Mouse (Mus musculus): ENCODE data around the gene Tspan8. TPM values are rescaled to one million over a fixed set of nuclear protein-coding genes. Genes with fewer than 3 reads are reported as not detected.

The Tspan8 gene
- polyA plus RNA-seq, 1 experiment: 61.3 TPM

- Histone ChIP-seq H3K4me1 (ENCODE audit: control insufficient read depth, insufficient read depth, low read length) (peaks cover 2% of the 10 kb centered on the region), H3K4me3 (replicated peaks; ENCODE audit: extremely low read depth, low read depth, low read length) (no peak overlapping the region)
- WGBS: 44% methylated on average over 6 of the region's 6 CpGs
- no peak for DNase-seq
- TF ChIP-seq POLR2A (IDR thresholded peaks at IDR 0.05; ENCODE audit: borderline replicate concordance, extremely low read depth, low read depth, low read length) (no peak), CTCF (IDR thresholded peaks at IDR 0.05; ENCODE audit: insufficient read depth, low read length) (no peak)
These were observed 76.3 kb downstream of the Tspan8 start for GRCm38 (mm10) chr10:115892973-115893372.

GRCm38 (mm10) chr10:115894045-115894444 is 77.4 kb downstream of the Tspan8 start:
- peaks cover 2% of the 10 kb centered on the region for H3K4me1 ChIP-seq (ENCODE audit: control insufficient read depth, insufficient read depth, low read length)
- DNase-seq: no peak
- no peak overlapping the region for H3K4me3 ChIP-seq (replicated peaks; ENCODE audit: extremely low read depth, low read depth, low read length)
- no peak for TF ChIP-seq CTCF (IDR thresholded peaks at IDR 0.05; ENCODE audit: insufficient read depth, low read length)
- no peak for TF ChIP-seq POLR2A (IDR thresholded peaks at IDR 0.05; ENCODE audit: borderline replicate concordance, extremely low read depth, low read depth, low read length)
- 49% methylated on average over 5 of the region's 5 CpGs for WGBS

GRCm38 (mm10) chr10:115896764-115897163 is 80.1 kb downstream of the Tspan8 start:
- TF ChIP-seq CTCF (IDR thresholded peaks at IDR 0.05; ENCODE audit: insufficient read depth, low read length) (no peak), POLR2A (IDR thresholded peaks at IDR 0.05; ENCODE audit: borderline replicate concordance, extremely low read depth, low read depth, low read length) (no peak)
- Histone ChIP-seq H3K4me1 (ENCODE audit: control insufficient read depth, insufficient read depth, low read length) (peaks cover 2% of the 10 kb centered on the region), H3K4me3 (replicated peaks; ENCODE audit: extremely low read depth, low read depth, low read length) (no peak overlapping the region)
- no peak for DNase-seq

GRCm38 (mm10) chr10:115897235-115897634 is 80.6 kb downstream of the Tspan8 start:
- Histone ChIP-seq H3K4me1 (ENCODE audit: control insufficient read depth, insufficient read depth, low read length) (peaks cover 2% of the 10 kb centered on the region), H3K4me3 (replicated peaks; ENCODE audit: extremely low read depth, low read depth, low read length) (no peak overlapping the region)
- 24% methylated on average over 7 of the region's 7 CpGs for WGBS
- no peak for TF ChIP-seq POLR2A (IDR thresholded peaks at IDR 0.05; ENCODE audit: borderline replicate concordance, extremely low read depth, low read depth, low read length)
- no peak for TF ChIP-seq CTCF (IDR thresholded peaks at IDR 0.05; ENCODE audit: insufficient read depth, low read length)
- no peak for DNase-seq

Other genes with a start within 250 kb of the Tspan8 start
- gene A930009A15Rik, start 246.8 kb upstream of the Tspan8 start, polyA plus RNA-seq (2012; rRNA removed): not detected in 2 replicates
- gene Lgr5, start 229.1 kb upstream of the Tspan8 start, polyA plus RNA-seq (2012; rRNA removed): 0.43 and 0.53 TPM in 2 replicates
- gene Ptprr, start 201.4 kb downstream of the Tspan8 start, polyA plus RNA-seq (2012; rRNA removed): 0.59 and 0.89 TPM in 2 replicates

Data from lung, adult 2 months (tissue).